Mouse (Mus musculus) gonadal fat pad, adult 2 months (tissue): ENCODE data around the gene Gas2l3. TPM values are rescaled to one million over a fixed set of nuclear protein-coding genes. Genes with fewer than 3 reads are reported as not detected.

Source experiments
- DNase-seq: peaks from one replicate; pipeline ENCODE4 v3.0.0-alpha.2; 2012; ENCODE audit warnings: low read depth
- polyA plus RNA-seq: library from polyadenylated mRNA; depleted of rRNA; stranded (reverse); fragments of >200 nt; gene quantifications from 2 replicates; pipeline ENCODE4 v1.2.3, GENCODE M21; 2012; rRNA removed

Gas2l3 gene
- polyA plus RNA-seq, 1 experiment = 0.49 TPM

DNA sequence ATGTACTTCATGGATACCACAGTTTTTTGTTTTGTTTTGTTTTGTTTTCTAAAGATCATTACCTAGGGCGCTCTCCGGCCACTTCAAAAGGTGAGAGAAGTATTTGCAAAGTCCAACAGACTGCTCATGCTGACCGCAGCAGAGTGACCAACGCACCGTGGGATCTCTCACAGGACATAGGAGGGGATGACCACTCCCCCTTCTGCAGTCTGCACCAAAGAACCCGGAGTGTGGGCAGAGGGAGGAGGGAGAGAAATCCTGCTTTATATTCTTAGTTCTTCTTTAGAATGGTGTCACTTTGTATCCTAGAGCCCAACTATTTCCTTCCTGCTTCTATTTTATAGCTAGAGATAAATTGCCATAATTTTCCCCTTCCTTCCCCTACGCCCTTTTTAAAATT, 48.4 kb downstream of the Gas2l3 start:
- no peak for DNase-seq

DNA sequence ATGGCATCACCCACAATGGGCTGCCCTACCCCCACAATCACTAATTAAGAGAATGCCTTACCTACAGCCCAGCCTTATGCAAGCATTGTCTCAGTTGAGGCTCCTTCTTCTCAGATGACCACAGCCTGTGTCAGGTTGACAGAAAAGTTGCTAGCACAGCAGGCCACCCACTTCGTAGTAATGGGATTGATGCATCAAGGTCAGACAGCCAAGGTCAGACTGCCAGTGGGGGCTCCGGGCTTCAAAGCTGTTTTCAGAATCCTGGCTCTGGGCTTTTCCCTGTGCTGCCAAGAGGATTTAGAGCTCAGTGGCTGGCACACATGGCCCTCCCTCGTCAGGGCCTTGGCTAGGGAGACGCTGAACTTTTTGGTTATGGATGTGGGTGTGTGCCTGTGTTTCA, 51.1 kb downstream of the Gas2l3 start:
- DNase-seq = no peak

DNA sequence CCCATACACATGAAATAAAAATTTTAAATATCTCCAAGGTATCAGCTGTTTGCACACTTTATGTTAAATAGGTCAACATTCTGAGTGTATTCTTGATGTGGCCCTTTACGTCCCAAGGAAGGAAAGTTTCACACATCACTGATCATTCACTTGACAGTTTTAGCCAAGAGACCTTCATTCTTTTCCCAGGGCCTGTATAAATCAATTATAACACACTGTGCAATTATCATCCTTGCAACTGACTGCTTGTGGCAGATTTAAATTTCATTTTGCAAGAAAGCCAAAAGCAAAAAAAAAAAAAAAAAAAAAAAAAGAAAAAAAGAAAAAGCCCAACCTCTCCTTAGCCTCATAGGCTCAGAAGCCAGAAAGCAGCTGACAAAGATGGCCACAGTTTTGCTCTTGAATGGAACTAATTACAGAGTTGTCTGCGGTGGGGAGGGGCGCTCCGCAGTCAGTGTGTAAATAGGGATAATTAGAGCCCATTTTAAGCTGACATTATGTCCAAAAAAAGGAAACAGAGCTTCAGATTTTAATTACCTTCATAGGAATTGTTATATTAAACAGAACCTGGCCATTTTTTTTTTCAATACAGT, 52.1 kb downstream of the Gas2l3 start:
- DNase-seq = no peak

DNA sequence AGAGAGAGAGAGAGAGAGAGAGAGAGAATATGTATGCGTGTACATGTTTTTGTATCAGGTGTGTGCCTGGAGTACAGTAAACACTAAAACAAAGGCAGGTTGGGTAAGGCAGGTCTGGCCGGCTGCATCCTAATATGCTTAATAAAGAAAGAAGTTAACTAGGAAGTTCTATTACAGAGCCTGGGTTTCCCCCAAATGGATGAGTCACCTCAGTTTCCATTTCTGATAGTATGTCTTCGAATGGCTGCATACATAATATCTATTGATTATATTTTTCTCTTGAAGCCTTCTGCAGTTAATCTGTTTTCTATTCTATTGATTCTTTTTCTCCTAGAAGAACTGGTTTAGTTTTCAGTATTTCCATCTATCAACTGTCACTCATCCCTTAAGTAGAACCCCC, 57.3 kb downstream of the Gas2l3 start:
- DNase-seq = no peak

DNA sequence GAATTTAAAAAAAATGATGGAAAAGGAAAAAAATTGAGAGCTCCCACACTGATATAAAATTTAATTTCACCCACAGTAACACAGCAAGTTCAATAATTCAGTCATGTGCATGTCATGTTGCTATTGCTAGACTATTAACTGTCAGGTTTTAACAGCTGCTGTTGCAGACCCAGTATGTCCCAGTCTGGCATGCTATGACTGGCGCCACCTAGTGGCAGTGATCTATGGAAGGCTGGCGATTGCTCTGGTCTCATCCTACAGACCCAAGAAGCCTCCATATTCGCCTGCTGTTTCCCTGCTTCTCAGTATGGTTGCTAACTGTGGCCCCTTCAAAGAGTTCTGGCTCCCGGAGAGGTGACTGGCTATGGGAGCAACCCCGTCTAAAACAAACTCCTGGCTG, 60.3 kb downstream of the Gas2l3 start:
- no peak for DNase-seq

DNA sequence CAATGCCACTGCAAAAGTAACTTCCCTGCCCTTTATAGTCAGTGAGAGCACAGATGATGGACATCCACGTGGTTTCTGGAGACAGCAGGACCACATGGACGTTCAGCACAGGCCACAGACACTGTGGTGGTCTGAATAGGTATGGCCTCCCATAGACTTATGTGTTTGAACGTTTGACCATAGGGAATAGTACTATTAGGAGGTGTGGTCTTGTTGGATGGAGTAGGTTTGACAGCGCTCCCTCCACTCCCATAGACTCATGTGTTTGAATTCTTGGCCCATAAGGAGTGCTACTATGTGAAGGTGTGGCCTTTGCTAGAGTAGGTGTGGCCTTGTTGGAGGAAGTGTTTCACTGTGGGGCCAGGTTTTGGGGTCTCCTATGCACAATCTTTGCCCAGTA, 66.0 kb downstream of the Gas2l3 start:
- DNase-seq = no peak

DNA sequence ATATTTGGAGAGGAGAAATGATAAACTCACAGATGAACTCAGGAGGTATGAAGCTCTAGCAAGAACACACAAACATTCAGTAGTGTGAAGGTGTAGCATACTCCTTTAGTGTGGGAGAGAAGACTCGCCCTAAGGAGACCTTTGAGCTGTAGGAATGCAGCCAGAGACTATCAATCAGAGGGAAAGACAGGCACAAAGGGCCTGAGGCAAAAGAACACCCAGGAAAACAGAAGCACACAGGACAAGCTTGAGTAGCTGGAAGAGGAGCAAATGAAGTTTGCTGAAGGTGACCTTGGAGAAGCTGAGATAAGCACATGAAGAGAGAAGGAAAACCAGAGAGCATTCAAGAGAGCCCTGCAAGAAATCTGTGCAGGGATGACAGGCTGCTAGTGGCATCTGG, 73.7 kb downstream of the Gas2l3 start:
- no peak for DNase-seq

DNA sequence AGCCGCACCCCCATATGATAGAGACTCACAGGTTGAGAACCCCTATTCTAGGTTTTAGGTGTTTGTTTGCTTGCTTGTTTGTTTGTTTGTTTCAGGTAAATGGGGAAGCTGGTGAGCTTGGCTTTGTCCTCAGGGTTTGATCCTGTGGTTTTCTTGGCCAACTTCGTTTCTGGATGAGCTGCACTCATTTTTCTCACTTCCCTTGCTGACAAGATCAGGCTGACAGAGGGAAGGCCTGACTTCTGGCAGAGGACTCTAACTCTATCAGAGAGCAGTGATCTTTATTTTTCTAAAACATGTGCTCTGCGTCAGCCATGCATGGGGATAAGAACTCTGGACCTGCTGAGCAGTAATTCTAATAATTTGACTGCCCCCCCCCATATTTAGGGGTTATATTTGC, 84.8 kb downstream of the Gas2l3 start:
- DNase-seq = no peak

Other genes starting within 250 kb of the Gas2l3 start
- gene Ano4, start 99.2 kb downstream of the Gas2l3 start, polyA plus RNA-seq = 0.19 and 0.27 TPM in 2 replicates
- 0.35 and 0.42 TPM in 2 replicates for gene Nr1h4, start 89.6 kb upstream of the Gas2l3 start, polyA plus RNA-seq
- 0.12 and 0.19 TPM in 2 replicates for gene Slc17a8, start 177.3 kb upstream of the Gas2l3 start, polyA plus RNA-seq
- 19.7 and 20.6 TPM in 2 replicates for gene Scyl2, start 242.3 kb upstream of the Gas2l3 start, polyA plus RNA-seq